Mouse (Mus musculus): ENCODE data around the gene Ppfia4.
"Not testable (repeated sequence)": the region's sequence is repeated elsewhere in the genome, so short reads cannot be mapped to it uniquely, and the experiment has no call there.

Gene Ppfia4

GRCm38 (mm10) chr1:134272754-134273250, 59.9 kb downstream of the Ppfia4 start:
- DNase-seq (ENCODE audit: low spot score in 2 of 2): no peak

GRCm38 (mm10) chr1:134270026-134270425, 62.7 kb downstream of the Ppfia4 start:
- DNase-seq (ENCODE audit: low spot score in 2 of 2): no peak

- no peak for DNase-seq (ENCODE audit: low spot score in 2 of 2)
Measured at GRCm38 (mm10) chr1:134265797-134266196, 66.9 kb downstream of the Ppfia4 start.

- no peak for DNase-seq (ENCODE audit: low spot score in 2 of 2)
Measured at GRCm38 (mm10) chr1:134264341-134264740, 68.4 kb downstream of the Ppfia4 start.

- not testable (repeated sequence) for DNase-seq (ENCODE audit: low spot score in 2 of 2)
Measured at GRCm38 (mm10) chr1:134249681-134250080, 83.0 kb downstream of the Ppfia4 start.
